ENCODE assay signal across 13 mouse cellular contexts in genomic region chr2:19145412-19145811, GRCm38 (mm10). TPM values are rescaled to one million over a fixed set of nuclear protein-coding genes. Genes with fewer than 3 reads are reported as not detected.
A peak's percentile ranks its signal among the peaks of the same experiment; 100 is the strongest.
DNase-seq lines count a peak whose midpoint lies in the region; ATAC-seq and TF ChIP-seq lines count a peak whose summit lies in the region.
"Had no signal": no experiment of that assay in that cellular context is flagged by ENCODE, and none has a peak within 500 bp of the region (broad histone marks: within the 10 kb centered on the region; RNA-seq: fewer than 3 reads in every experiment).

No protein-coding gene starts in this region.

- H3K9ac ChIP-seq in kidney, embryonic 15.5 days = no peak overlapping the region
- no peak overlapping the region for H3K9ac ChIP-seq in CH12.LX (ENCODE audit: insufficient read depth, low read depth)
- H3K9ac ChIP-seq: lung, embryonic 14.5 days; neural tube, embryonic 15.5 days; stomach, embryonic 15.5 days had no signal

- no peaks in the 10 kb centered on the region for H3K36me3 ChIP-seq in kidney, adult 2 months (ENCODE audit: control insufficient read depth, insufficient read depth, low read length)
- H3K36me3 ChIP-seq in kidney, embryonic 15.5 days = no peaks in the 10 kb centered on the region
- no peaks in the 10 kb centered on the region for H3K36me3 ChIP-seq in CH12.LX (replicated peaks in 1 of 2; ENCODE audit: control insufficient read depth in 1 of 2, insufficient read depth in 1 of 2, low read length in 1 of 2)
- no peaks in the 10 kb centered on the region for H3K36me3 ChIP-seq in splenic B cell, adult 2 months (ENCODE audit: control insufficient read depth, insufficient read depth, low read length, poor library complexity, severe bottlenecking)
- H3K36me3 ChIP-seq: neural tube, embryonic 15.5 days; stomach, embryonic 15.5 days had no signal

- WGBS in kidney, adult 2 months = 67% methylated on average over 3 of the region's 3 CpGs
- whole genome bisulfite sequencing in kidney, embryonic 15.5 days = 73% methylated on average over 3 of the region's 3 CpGs

- no peaks in the 10 kb centered on the region for H3K9me3 ChIP-seq in kidney, embryonic 15.5 days (replicated peaks)
- H3K9me3 ChIP-seq in CH12.LX (replicated peaks; ENCODE audit: low read length) = no peaks in the 10 kb centered on the region
- H3K9me3 ChIP-seq: neural tube, embryonic 15.5 days; stomach, embryonic 15.5 days had no signal

- no peak for TF ChIP-seq POLR2A in kidney, adult 2 months (IDR thresholded peaks at IDR 0.05; ENCODE audit: low read depth, low read length)
- TF ChIP-seq POLR2A in CH12.LX (IDR thresholded peaks at IDR 0.05; ENCODE audit: low read depth, low read length) = no peak

- TF ChIP-seq EP300 in CH12.LX (IDR thresholded peaks at IDR 0.05; ENCODE audit: low read length) = peak; percentile 21; the same call in 1 of the 2 replicates

- dilution Hi-C loops in CH12.LX (cut with MboI; ENCODE audit: extremely low pct_ligation_motif_present, extremely low pct_unique_long_range_greater_than_20kb, low sequenced_read_pairs) = no loop called here

- no peak for TF ChIP-seq RAD21 in CH12.LX (IDR thresholded peaks at IDR 0.05; ENCODE audit: low read depth, low read length)

- H3K4me3 ChIP-seq in kidney, adult 2 months (ENCODE audit: insufficient read depth, low read depth, low read length) = no peak overlapping the region
- no peak overlapping the region for H3K4me3 ChIP-seq in kidney, embryonic 15.5 days (replicated peaks)
- no peak overlapping the region for H3K4me3 ChIP-seq in CH12.LX (replicated peaks in 1 of 3; ENCODE audit: low read depth in 2 of 3, low read length in 2 of 3, poor library complexity in 1 of 3)
- H3K4me3 ChIP-seq: neural tube, embryonic 15.5 days; stomach, embryonic 15.5 days had no signal

- H3K4me2 ChIP-seq in kidney, embryonic 15.5 days = no peak overlapping the region
- no peak overlapping the region for H3K4me2 ChIP-seq in CH12.LX (ENCODE audit: insufficient read depth, low read depth, poor library complexity, severe bottlenecking)
- H3K4me2 ChIP-seq: neural tube, embryonic 15.5 days; stomach, embryonic 15.5 days had no signal

- in situ Hi-C loops in CH12.LX (cut with MboI; ENCODE audit: low pct_ligation_motif_present, low pct_unique_long_range_greater_than_20kb, low sequenced_read_pairs) = no loop called here

- no peaks in the 10 kb centered on the region for H3K27me3 ChIP-seq in kidney, adult 2 months (replicated peaks; ENCODE audit: control insufficient read depth, insufficient read depth, low read length)
- no peaks in the 10 kb centered on the region for H3K27me3 ChIP-seq in kidney, embryonic 15.5 days
- no peaks in the 10 kb centered on the region for H3K27me3 ChIP-seq in CH12.LX (replicated peaks)
- no peaks in the 10 kb centered on the region for H3K27me3 ChIP-seq in splenic B cell, adult 2 months (ENCODE audit: control insufficient read depth, insufficient read depth, low read length, poor library complexity, severe bottlenecking)
- H3K27me3 ChIP-seq: neural tube, embryonic 15.5 days; stomach, embryonic 15.5 days had no signal

- H3K4me1 ChIP-seq in kidney, adult 2 months (ENCODE audit: control insufficient read depth, insufficient read depth, low read length) = no peaks in the 10 kb centered on the region; the same call in 1 of the 2 replicates
- peaks cover 21% of the 10 kb centered on the region; the same call in 1 of the 2 replicates for H3K4me1 ChIP-seq in kidney, embryonic 15.5 days
- peaks cover 8 to 22% of the 10 kb centered on the region in 2 experiments for H3K4me1 ChIP-seq in CH12.LX (ENCODE audit: control insufficient read depth in 1 of 2, insufficient read depth in 2 of 2)
- H3K4me1 ChIP-seq: neural tube, embryonic 15.5 days had no signal

- H3K79me2 ChIP-seq in CH12.LX (replicated peaks; ENCODE audit: control insufficient read depth, extremely low read depth, insufficient read depth, poor library complexity, severe bottlenecking) = no peaks in the 10 kb centered on the region

- no peak for TF ChIP-seq CTCF in kidney, adult 2 months (conservative IDR thresholded peaks at IDR 0.05; ENCODE audit: insufficient read depth, insufficient read length, low read depth, low read length)
- TF ChIP-seq CTCF in CH12.LX (conservative IDR thresholded peaks at IDR 0.05 in 1 of 2, IDR thresholded peaks at IDR 0.05 in 1 of 2; ENCODE audit: low read depth in 2 of 2, low read length in 2 of 2) = no peak

- H3K27ac ChIP-seq in kidney, adult 2 months (ENCODE audit: insufficient read depth, low read depth, low read length) = peak overlapping the region; percentile 75
- no peak overlapping the region for H3K27ac ChIP-seq in kidney, embryonic 15.5 days
- H3K27ac ChIP-seq in CH12.LX (ENCODE audit: insufficient read depth, low read depth) = no peak overlapping the region
- H3K27ac ChIP-seq: neural tube, embryonic 15.5 days; stomach, embryonic 15.5 days had no signal

- DNase-seq in kidney, adult 2 months = peak; percentile 23
- peak; percentile 54 for DNase-seq in CH12.LX (ENCODE audit: extremely low read depth)
- peak; percentile 20 for DNase-seq in c-Kit-positive CD71-negative TER-119-negative erythroid progenitor cells, embryonic 14.5 days (ENCODE audit: low read depth)
- DNase-seq in splenic B cell, adult 2 months (ENCODE audit: low read depth, low spot score) = peak; percentile 11
- no peak for DNase-seq in natural killer cell, adult 2 months (ENCODE audit: low spot score in 2 of 2)
- DNase-seq in retina, embryonic 14.5 days (ENCODE audit: low spot score) = no peak
- DNase-seq: right cerebral cortex, postnatal 25 days had no signal

- ATAC-seq in kidney, embryonic 15.5 days (replicated peaks; ENCODE audit: low FRiP score) = no peak
- ATAC-seq: midbrain, embryonic 16.5 days had no signal

TF ChIP-seq in CH12.LX, 34 proteins besides CTCF, POLR2A, EP300 and RAD21:
- TF ChIP-seq TCF12 (IDR thresholded peaks at IDR 0.05; ENCODE audit: low read depth, low read length) (no peak), USF1 (IDR thresholded peaks at IDR 0.05; ENCODE audit: low read depth, low read length) (no peak), JUN (IDR thresholded peaks at IDR 0.05; ENCODE audit: insufficient read depth, low read depth, low read length) (no peak), ZMIZ1 (IDR thresholded peaks at IDR 0.05; ENCODE audit: low read depth, low read length) (no peak), MYC (IDR thresholded peaks at IDR 0.05; ENCODE audit: low read depth, low read length) (no peak), GABPA (IDR thresholded peaks at IDR 0.05; ENCODE audit: insufficient replicate concordance, low read depth, low read length) (no peak), CHD1 (IDR thresholded peaks at IDR 0.05; ENCODE audit: low read depth, low read length) (no peak), CHD2 (IDR thresholded peaks at IDR 0.05; ENCODE audit: low read length) (no peak), USF2 (conservative IDR thresholded peaks at IDR 0.05; ENCODE audit: low read depth, low read length) (no peak), MAX (IDR thresholded peaks at IDR 0.05; ENCODE audit: low read length) (no peak)
TF ChIP-seq in CH12.LX: peak in this region for 0.

RNA-seq across cellular contexts. Expression of gene Armc3, which starts 53.7 kb away (rescaled TPM):
- polyA plus RNA-seq in kidney, adult 2 months (2012; rRNA removed) = 0.08 and 0.10 TPM in 2 replicates
- 0.12 and 0.14 TPM in 2 replicates for polyA plus RNA-seq in kidney, embryonic 15.5 days (2015; fragmentation: Nextera tagmentation; extraction: Ambion mirVana)
- total RNA-seq in CH12.LX (2012; rRNA removed) = 0.08 TPM in 2 replicates
- 0.20 and 0.21 TPM in 2 replicates for total RNA-seq in CH12.LX (2014; rRNA removed)
- polyA plus RNA-seq in CH12.LX (2012; ENCODE audit: insufficient read length, low read depth) = 0.36 and 0.46 TPM in 2 replicates
- total RNA-seq: adrenal gland, postnatal 36 days had no signal

Comparison
In these comparisons a context has a peak if more than half of its experiments do, and no peak if none do; other contexts are left out.
1. DNase-seq: peak in kidney, adult 2 months (single experiment), CH12.LX (single experiment), c-Kit-positive CD71-negative TER-119-negative erythroid progenitor cells, embryonic 14.5 days (single experiment) and splenic B cell, adult 2 months (single experiment); none in natural killer cell, adult 2 months (0 of 2) and retina, embryonic 14.5 days (single experiment).